Mouse (Mus musculus): ENCODE measurements at regions not wholly inside any gene's neighbourhood (a gene's known extent, or its start where the extent isn't known, plus 50 kb on each side); places are given as distances from the start of the nearest gene placed in this dataset.

DNA sequence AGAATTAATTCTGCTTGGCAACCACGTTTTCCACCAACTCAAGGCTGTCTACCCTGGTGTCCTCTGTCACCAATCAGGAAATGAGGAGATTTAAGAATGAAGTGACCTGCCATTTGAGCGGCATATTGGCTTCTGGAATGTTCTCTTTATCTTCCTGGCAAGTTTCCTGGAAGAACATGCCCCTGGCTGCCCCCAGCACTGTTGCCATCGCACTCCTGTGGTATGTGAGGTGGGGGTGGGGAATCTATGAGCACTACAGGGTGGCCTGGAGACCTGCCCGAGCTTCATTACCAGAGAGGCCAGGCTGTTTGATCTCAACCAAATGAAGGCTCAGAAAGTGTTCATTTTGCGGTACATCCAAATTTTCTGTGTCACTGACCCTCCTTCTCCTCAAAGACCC lies 243.8 kb upstream of the Il12b start:
- in situ Hi-C loops (cut with MboI, MseI) = no loop called here

DNA sequence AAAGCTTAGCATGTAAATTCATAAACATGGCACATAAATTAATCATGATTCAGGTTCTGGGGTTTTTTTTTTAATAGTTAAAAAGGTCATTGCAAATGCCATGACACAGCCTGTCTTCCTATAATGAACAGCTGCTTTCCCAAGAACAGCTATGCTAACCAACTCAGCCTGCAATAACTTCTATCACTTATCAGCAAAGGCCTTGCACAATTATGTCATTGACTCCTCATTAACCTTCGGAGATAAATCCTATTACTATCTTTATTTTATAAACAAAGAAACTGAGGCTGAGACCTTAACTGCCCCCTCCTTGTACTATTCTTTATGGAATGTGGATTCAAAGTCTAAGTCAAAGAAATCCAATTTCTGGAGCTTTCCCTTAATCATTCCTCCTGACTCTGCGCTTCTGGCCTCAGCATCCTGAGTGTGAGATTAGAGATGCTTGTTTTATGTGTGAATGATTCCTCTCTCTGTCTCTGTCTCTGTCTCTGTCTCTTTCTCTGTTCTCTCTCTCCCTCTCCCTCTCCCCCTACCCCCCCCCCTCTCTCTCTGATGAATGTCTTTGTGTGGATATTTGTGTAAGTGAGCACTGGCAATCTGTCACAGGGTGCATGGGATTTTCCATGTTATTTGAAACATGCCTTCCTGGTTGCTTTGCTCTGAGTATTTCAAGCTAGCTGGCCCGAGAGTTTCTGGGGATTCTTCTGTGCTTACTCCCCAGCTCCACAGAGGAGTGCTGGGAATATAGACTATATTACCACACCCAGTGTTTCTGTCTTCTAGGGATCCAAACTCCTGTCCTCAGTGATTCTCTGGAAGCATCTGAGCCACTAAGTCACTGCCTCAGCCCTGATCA lies 243.1 kb upstream of the Il12b start:
- in situ Hi-C loops (cut with MboI, MseI) = no loop called here

DNA sequence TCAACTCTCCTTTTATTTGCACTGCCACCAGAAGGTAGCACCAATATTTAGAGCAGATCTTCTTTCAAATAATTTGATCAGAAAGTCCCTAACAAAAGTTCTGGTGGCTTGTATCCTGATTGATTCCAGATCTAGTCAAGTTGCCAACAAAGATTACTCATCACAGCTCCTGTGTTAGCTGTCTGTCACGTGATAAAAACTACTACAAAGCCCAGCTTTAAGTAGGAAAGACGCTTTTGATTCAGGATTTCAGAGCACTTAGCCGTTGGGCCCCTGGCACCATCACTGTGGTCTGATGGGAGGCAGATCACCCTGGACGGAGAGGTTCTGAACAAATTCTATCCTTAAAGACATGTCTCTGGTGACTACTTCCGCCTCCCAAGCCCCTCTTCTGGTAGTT lies 241.6 kb upstream of the Il12b start:
- in situ Hi-C loops (cut with MboI, MseI) = no loop called here

DNA sequence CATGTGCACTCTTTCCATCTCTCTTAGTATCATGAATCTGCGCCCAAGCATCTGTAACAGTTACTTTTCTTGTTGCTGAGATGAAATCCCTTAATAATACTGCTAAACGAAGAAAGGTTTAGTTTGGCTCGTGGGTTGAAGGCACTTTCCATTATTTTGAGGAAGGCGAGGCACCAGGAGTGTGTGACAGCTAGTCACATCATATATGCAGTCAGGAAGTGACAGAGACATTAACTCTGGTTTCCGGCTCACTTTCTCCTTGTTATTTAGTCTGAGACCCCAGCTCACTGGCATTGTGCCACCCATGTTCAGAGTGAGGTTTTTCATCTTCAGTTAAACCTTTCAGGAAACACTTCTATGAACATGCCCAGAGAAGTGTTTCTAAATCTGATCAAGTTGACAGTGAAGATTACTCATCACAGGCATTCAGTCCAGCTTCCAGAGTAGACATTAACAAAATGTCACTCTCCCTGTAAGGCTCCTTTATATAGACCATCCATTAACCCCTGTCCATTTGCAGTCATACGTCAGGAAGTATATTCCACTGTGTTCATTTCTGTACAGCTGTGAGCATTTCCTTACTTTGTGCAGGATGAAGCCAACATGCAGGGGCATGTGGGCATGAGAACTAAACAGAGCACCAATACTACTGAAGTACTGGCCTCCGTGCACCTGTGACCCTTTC lies 238.0 kb upstream of the Il12b start:
- in situ Hi-C loops (cut with MboI, MseI) = no loop called here

GRCm38 (mm10) chr11:44163049-44163448 lies 236.8 kb upstream of the Il12b start:
- in situ Hi-C loops (cut with MboI, MseI) = no loop called here

DNA sequence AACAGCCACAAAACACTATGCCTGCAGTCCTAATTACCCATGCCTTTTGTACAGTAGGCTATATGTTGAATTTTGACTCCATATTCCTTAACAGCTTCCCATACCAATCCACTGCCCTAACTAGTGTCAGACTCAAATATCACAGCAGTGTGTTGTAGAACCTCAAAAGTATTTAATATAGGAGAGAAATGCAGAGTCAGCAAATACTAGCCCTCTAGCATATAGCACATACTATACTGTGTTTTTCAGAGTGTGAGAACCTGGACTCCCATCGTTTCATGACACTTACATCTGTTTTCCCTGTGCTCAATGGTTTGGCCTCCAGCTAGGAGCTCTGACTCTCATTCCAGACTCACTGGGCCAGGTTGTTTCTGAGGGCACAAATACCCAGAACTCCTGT lies 236.1 kb upstream of the Il12b start:
- in situ Hi-C loops (cut with MboI, MseI) = no loop called here

DNA sequence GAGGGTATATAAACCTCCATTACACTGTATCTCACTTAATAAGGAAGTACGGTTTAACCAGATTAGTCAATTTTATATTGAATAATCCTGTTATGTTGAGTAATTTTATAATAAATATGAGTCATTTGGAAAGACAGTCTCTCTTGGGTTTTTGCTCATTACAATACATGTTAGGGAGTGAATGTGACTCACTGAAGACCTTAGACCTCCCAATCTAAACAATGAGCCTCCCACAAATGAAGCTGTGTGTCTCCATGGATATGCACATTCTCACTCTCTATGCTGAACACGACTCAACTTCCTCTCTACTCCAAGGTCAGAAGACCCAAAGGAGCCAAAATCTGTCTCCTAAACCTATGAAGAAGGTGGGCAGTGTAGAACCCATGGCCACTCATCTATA lies 235.7 kb upstream of the Il12b start:
- in situ Hi-C loops (cut with MboI, MseI) = no loop called here

- in situ Hi-C loops (cut with MboI, MseI) = no loop called here
Measured at GRCm38 (mm10) chr11:44167724-44168500, 232.0 kb upstream of the Il12b start.

DNA sequence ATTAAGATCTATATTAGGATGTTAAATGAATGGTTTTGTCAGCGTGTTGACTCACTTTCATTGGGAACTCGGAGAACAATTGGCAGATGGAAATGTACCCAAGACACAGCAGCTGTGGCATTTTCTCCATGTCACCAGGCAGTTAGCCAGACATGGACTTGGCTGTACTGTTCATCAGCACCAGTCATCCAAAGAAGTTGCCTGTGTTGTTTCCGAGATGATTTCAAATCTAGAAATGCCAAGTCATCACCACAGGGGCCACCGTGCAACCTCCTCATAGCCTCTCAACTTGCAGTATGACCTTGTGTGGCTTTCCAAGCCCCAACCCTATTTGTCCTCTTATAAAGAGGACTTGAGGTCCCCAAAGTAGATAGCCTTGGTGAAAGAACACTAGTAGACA lies 227.4 kb upstream of the Il12b start:
- in situ Hi-C loops (cut with MboI, MseI) = no loop called here

DNA sequence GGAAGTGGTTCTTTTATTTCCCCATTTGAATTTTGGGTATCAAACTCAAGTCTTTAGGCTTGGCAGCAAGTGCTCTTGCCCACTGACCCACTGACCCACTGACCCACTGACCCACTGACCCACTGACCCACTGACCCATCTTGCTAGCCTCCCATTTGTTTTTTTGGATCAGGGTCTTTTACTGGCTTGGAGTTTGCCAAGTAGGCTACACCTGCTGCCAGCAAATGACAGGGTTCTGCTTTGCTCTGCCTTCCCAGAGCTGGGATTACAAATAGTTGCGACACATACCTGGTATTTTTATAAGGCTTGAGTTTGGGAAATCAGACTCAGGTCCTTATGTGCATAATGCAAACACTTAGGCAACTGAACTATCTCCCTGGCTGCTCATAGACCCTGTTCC lies 226.7 kb upstream of the Il12b start:
- in situ Hi-C loops (cut with MboI, MseI) = no loop called here

GRCm38 (mm10) chr11:44174548-44174947 lies 225.3 kb upstream of the Il12b start:
- in situ Hi-C loops (cut with MboI, MseI) = no loop called here

DNA sequence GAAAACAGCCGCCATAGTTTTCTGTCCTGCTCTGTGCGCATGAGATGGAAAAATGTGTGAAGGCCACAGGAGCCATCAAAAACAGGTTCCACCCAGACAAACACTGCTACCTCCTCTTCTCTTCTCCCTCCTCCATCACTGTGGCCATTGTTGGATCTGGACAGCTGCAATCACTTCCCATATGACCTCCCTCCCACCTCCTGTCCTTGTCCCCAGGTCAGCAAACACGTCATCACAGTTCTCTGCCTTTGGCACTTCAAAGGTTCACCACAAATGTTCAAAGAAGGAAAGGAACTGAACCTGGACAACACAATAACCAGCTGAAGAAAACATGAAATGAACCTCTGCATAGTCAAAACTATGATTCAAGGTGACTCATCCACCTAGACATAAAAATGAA lies 220.2 kb upstream of the Il12b start:
- in situ Hi-C loops (cut with MboI, MseI) = no loop called here

DNA sequence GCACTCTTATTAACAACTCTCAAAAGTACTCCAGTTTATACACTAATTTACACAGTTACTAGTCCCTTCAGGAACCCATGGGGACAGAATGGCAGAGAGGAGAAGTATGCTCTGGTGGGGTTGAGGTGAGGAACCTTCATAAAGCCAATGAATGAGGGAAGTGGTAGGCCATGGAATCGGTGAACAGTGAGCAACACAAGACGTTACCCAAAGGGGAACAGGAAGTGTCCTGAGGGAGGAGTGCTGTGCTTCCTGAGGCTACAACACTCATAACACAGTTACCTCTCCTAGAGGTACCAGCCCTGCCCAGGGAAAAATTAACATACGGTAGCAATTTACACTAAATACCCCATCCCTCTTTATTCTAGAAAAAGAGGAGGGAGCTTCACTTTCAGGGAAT lies 216.0 kb upstream of the Il12b start:
- in situ Hi-C loops (cut with MboI, MseI) = no loop called here

- in situ Hi-C loops (cut with MboI, MseI) = no loop called here
Measured at GRCm38 (mm10) chr11:44185218-44185890, 214.5 kb upstream of the Il12b start.

GRCm38 (mm10) chr11:44188202-44188601 lies 211.7 kb upstream of the Il12b start:
- in situ Hi-C loops (cut with MboI, MseI) = no loop called here

GRCm38 (mm10) chr11:44193806-44194205 lies 206.1 kb upstream of the Il12b start:
- in situ Hi-C loops (cut with MboI, MseI) = loop anchor here (5.0 kb wide), 1 partner anchor 92 kb away; no protein-coding TSS in a partner anchor

- in situ Hi-C loops (cut with MboI, MseI) = loop anchor here (10.0 kb wide), 1 partner anchor 932 kb away; no protein-coding TSS in a partner anchor
Measured at GRCm38 (mm10) chr11:44202716-44203115, 197.1 kb upstream of the Il12b start.

- in situ Hi-C loops (cut with MboI, MseI) = loop anchor here (10.0 kb wide), 1 partner anchor 930 kb away; no protein-coding TSS in a partner anchor
Measured at GRCm38 (mm10) chr11:44204384-44204783, 195.5 kb upstream of the Il12b start.

DNA sequence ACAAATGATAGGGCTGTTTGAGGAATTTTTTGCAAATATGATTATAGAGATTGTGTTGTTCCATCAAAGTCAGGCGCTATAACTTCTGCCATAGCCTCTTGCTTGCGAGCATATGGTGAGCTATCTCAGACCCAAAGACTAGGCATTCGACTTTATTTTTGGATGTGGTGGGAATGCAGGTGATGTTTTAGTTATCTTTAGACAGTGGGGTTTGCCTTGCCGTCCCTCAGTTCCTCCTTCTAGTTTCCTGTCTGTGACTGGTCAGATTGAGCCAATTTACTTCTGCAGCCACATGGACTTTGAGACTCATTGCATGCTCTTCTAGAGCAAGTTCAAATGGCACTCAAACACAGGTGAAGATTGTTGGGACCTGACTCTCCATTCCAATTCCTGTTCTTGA lies 193.0 kb upstream of the Il12b start:
- in situ Hi-C loops (cut with MboI, MseI) = loop anchor here (10.0 kb wide), 1 partner anchor 928 kb away; no protein-coding TSS in a partner anchor

GRCm38 (mm10) chr11:44211871-44212441 lies 187.9 kb upstream of the Il12b start:
- in situ Hi-C loops (cut with MboI, MseI) = loop anchor here (10.0 kb wide), 1 partner anchor 127 kb away; no protein-coding TSS in a partner anchor

DNA sequence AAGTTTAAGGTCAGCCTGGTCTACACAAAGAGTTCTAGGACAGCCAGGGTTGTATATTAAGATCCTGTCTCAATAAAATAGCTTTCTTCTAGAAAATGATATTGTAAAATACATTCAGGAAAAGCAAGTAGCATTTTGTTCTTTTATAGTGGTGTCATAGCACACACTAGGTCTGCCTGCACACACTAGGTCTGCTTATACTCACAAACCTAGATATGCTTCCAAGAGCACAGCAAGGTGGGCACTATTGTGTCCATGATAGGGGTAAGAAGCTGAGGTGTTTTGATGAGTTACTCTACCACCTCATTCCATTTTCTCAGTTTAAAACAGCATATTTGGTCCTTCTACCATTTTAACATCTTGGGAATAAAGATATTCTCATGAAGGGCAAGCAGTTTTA lies 185.8 kb upstream of the Il12b start:
- in situ Hi-C loops (cut with MboI, MseI) = loop anchor here (10.0 kb wide), 1 partner anchor 129 kb away; no protein-coding TSS in a partner anchor

Data from T-helper 1 cell (primary cell).